Mouse (Mus musculus): ENCODE data around the gene Bicdl2. TPM values are rescaled to one million over a fixed set of nuclear protein-coding genes. Genes with fewer than 3 reads are reported as not detected.

Gene Bicdl2
- not detected for polyA plus RNA-seq (2014; fragmentation: Illumina TruSeq; extraction: RNeasy Lipid Tissue Mini Kit (QIAGEN cat#74804); ENCODE audit: low read depth, low replicate concordance)

GRCm38 (mm10) chr17:23660117-23660875 lies at the start of gene Bicdl2:
Gene Bicdl2, plus strand, starts transcription at chr17:23660506.

DNA sequence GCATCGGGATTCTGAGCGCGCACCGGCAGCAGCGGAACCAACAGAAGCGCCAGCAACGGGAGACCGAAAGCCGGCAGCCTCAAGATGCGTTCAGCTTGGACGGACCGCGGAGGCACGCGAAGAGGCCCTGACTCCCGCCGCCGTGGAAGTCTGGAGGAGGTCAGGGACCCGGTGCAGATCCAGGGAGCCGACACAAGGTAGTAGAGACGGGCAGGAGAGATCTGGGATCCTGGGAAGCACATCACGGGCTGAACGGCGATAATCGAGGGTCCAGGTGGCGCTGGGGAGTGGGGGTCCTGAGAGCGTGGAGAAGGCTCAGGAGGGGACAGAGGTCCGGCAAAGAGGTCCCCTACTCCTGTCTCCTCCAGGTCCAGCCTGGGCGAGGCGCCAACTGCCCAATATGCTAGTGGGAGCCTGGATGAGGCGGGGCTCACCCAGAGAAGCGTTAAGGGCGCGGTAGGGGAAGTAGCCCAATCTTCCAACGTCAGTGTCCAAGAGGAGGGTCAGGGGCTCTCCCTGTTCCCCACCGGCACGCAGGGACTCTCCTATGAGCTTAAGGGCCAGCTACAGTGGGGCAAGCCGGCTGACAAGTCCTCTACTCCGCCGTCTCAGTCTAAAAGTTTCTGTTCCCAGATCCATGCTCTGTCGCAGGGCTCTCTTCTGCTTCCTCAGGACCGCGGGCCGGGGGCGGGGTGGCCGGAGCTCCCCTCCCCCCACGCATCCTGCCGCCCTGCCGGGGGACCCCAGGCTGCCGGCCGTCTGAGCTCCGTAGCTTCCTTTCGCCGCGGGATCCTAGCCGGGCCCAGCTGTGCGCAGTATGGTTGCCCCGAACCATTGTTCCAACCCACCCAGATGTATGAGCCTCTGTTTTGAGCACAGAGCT lies 15.5 kb upstream of the Bicdl2 start, which contains the start of gene Mmp25:
Gene Mmp25 (minus strand): TSS at position 665 of the 883 bp plus-strand sequence.

DNA sequence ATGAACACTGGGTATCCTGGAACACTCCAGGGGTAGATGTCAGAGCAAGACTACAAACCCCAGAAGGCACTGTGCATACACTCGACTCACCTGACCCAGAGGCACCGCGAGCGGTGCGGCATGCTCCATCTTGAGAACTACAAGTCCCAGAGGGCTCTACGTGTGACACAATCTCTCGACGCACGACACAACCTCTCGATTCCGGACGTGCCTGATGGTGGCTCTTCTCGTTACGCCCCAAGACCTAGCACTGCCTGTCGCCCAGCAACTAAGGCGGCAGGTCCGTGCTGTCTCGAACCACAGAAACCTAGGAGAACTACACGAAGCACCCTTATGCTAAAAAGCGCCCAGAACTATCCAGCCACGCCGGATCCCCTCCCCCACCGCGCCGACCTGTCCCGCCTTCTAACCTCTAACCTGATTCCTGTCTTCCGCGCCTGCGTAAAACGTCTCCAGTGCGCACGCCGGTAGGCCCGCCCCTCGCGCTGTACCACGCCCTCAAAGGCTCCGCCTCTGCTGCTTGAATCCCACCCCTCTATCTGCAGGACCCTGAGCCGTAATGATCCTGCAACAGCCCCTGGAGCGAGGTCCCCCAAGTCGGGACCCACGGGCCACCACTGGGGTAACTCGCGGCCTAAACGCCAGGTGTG lies 13.2 kb downstream of the Bicdl2 start, which contains the start of the genes Hcfc1r1 and Thoc6:
Gene Hcfc1r1 (plus strand): TSS at position 173 of the 650 bp plus-strand sequence.
Gene Thoc6 (minus strand): TSS at position 459 of the 650 bp plus-strand sequence.

GRCm38 (mm10) chr17:23677236-23677679 lies 17.0 kb downstream of the Bicdl2 start, which contains the start of gene Tnfrsf12a:
Gene Tnfrsf12a, minus strand, starts transcription at chr17:23677468.

GRCm38 (mm10) chr17:23679127-23679835 lies 19.0 kb downstream of the Bicdl2 start, which contains the start of gene Cldn6:
Gene Cldn6, plus strand, starts transcription at chr17:23679249.

DNA sequence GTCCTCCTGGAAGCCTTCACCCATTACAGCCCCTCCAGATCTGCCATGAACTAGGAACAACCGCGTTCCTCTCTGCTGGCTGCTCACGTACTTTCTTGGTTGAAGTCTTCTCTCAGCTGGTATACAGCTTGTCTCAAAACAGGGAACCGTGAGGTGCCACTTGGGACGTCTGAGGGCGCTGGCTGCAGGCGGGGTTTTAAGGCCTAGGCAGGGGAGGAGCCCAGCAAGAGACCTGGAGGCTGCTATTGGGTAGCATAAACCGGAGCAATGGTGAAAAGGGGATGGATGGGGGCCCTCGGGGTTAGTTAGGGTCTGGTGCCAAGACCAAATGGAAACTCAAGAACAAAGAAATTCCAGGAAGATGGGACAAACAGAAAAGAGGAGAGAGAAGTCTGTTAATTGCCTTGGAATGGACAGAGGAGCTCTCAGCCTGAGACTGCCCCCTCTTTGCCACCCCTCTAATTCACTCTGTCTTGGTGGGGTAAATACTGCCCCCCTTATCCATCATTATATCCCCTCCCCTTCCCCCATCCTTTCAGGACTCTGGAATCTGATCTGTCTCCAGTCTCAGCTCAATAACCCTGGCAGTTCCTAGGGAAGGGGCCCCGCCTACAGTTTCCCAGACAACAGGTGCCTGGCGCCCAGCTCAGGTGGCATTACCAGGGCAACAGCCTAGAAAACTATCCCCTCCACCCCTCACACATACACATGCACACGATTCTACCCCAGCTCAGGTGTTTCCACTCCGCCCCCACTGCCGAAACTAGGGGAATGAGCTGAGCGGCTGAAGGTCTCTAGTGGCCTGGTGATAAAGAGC lies 23.8 kb downstream of the Bicdl2 start, which contains the start of gene Cldn9:
Gene Cldn9 (minus strand): TSS at position 171 of the 817 bp plus-strand sequence.

Other genes starting within 250 kb of the Bicdl2 start
- not detected for gene Vmn2r117, start 180.8 kb upstream of the Bicdl2 start, polyA plus RNA-seq (2014; fragmentation: Illumina TruSeq; extraction: RNeasy Lipid Tissue Mini Kit (QIAGEN cat#74804); ENCODE audit: low read depth, low replicate concordance)
- 0.14 TPM for gene Zfp213, start 96.3 kb upstream of the Bicdl2 start, polyA plus RNA-seq (2014; fragmentation: Illumina TruSeq; extraction: RNeasy Lipid Tissue Mini Kit (QIAGEN cat#74804); ENCODE audit: low read depth, low replicate concordance)
- gene Zfp13, start 61.0 kb upstream of the Bicdl2 start, polyA plus RNA-seq (2014; fragmentation: Illumina TruSeq; extraction: RNeasy Lipid Tissue Mini Kit (QIAGEN cat#74804); ENCODE audit: low read depth, low replicate concordance): 2.5 TPM
- gene Zscan10, start 59.6 kb upstream of the Bicdl2 start, polyA plus RNA-seq (2014; fragmentation: Illumina TruSeq; extraction: RNeasy Lipid Tissue Mini Kit (QIAGEN cat#74804); ENCODE audit: low read depth, low replicate concordance): 0.41 TPM
- gene Mmp25, start 15.2 kb upstream of the Bicdl2 start, polyA plus RNA-seq (2014; fragmentation: Illumina TruSeq; extraction: RNeasy Lipid Tissue Mini Kit (QIAGEN cat#74804); ENCODE audit: low read depth, low replicate concordance): 0.14 TPM
- gene Hcfc1r1, start 13.1 kb downstream of the Bicdl2 start, polyA plus RNA-seq (2014; fragmentation: Illumina TruSeq; extraction: RNeasy Lipid Tissue Mini Kit (QIAGEN cat#74804); ENCODE audit: low read depth, low replicate concordance): 3.5 TPM
- 1.3 TPM for gene Thoc6, start 13.4 kb downstream of the Bicdl2 start, polyA plus RNA-seq (2014; fragmentation: Illumina TruSeq; extraction: RNeasy Lipid Tissue Mini Kit (QIAGEN cat#74804); ENCODE audit: low read depth, low replicate concordance)
- not detected for gene Tnfrsf12a, start 17.0 kb downstream of the Bicdl2 start, polyA plus RNA-seq (2014; fragmentation: Illumina TruSeq; extraction: RNeasy Lipid Tissue Mini Kit (QIAGEN cat#74804); ENCODE audit: low read depth, low replicate concordance)
- gene Cldn6, start 18.7 kb downstream of the Bicdl2 start, polyA plus RNA-seq (2014; fragmentation: Illumina TruSeq; extraction: RNeasy Lipid Tissue Mini Kit (QIAGEN cat#74804); ENCODE audit: low read depth, low replicate concordance): not detected
- not detected for gene Cldn9, start 23.5 kb downstream of the Bicdl2 start, polyA plus RNA-seq (2014; fragmentation: Illumina TruSeq; extraction: RNeasy Lipid Tissue Mini Kit (QIAGEN cat#74804); ENCODE audit: low read depth, low replicate concordance)
- 0.87 TPM for gene 1520401A03Rik, start 62.3 kb downstream of the Bicdl2 start, polyA plus RNA-seq (2014; fragmentation: Illumina TruSeq; extraction: RNeasy Lipid Tissue Mini Kit (QIAGEN cat#74804); ENCODE audit: low read depth, low replicate concordance)
- gene Pkmyt1, start 65.8 kb downstream of the Bicdl2 start, polyA plus RNA-seq (2014; fragmentation: Illumina TruSeq; extraction: RNeasy Lipid Tissue Mini Kit (QIAGEN cat#74804); ENCODE audit: low read depth, low replicate concordance): 1.9 TPM
- gene Paqr4, start 80.4 kb downstream of the Bicdl2 start, polyA plus RNA-seq (2014; fragmentation: Illumina TruSeq; extraction: RNeasy Lipid Tissue Mini Kit (QIAGEN cat#74804); ENCODE audit: low read depth, low replicate concordance): not detected
- gene Kremen2, start 85.3 kb downstream of the Bicdl2 start, polyA plus RNA-seq (2014; fragmentation: Illumina TruSeq; extraction: RNeasy Lipid Tissue Mini Kit (QIAGEN cat#74804); ENCODE audit: low read depth, low replicate concordance): not detected
- 7.3 TPM for gene Flywch1, start 111.1 kb downstream of the Bicdl2 start, polyA plus RNA-seq (2014; fragmentation: Illumina TruSeq; extraction: RNeasy Lipid Tissue Mini Kit (QIAGEN cat#74804); ENCODE audit: low read depth, low replicate concordance)
- gene Flywch2, start 125.6 kb downstream of the Bicdl2 start, polyA plus RNA-seq (2014; fragmentation: Illumina TruSeq; extraction: RNeasy Lipid Tissue Mini Kit (QIAGEN cat#74804); ENCODE audit: low read depth, low replicate concordance): 1.9 TPM
- 89.6 TPM for gene Srrm2, start 130.0 kb downstream of the Bicdl2 start, polyA plus RNA-seq (2014; fragmentation: Illumina TruSeq; extraction: RNeasy Lipid Tissue Mini Kit (QIAGEN cat#74804); ENCODE audit: low read depth, low replicate concordance)
- gene Elob, start 168.6 kb downstream of the Bicdl2 start, polyA plus RNA-seq (2014; fragmentation: Illumina TruSeq; extraction: RNeasy Lipid Tissue Mini Kit (QIAGEN cat#74804); ENCODE audit: low read depth, low replicate concordance): 40.8 TPM
- not detected for gene Prss33, start 175.6 kb downstream of the Bicdl2 start, polyA plus RNA-seq (2014; fragmentation: Illumina TruSeq; extraction: RNeasy Lipid Tissue Mini Kit (QIAGEN cat#74804); ENCODE audit: low read depth, low replicate concordance)
- gene Prss32, start 183.3 kb downstream of the Bicdl2 start, polyA plus RNA-seq (2014; fragmentation: Illumina TruSeq; extraction: RNeasy Lipid Tissue Mini Kit (QIAGEN cat#74804); ENCODE audit: low read depth, low replicate concordance): not detected
- gene Prss41, start 183.7 kb downstream of the Bicdl2 start, polyA plus RNA-seq (2014; fragmentation: Illumina TruSeq; extraction: RNeasy Lipid Tissue Mini Kit (QIAGEN cat#74804); ENCODE audit: low read depth, low replicate concordance): 2.3 TPM
- gene Prss21, start 207.6 kb downstream of the Bicdl2 start, polyA plus RNA-seq (2014; fragmentation: Illumina TruSeq; extraction: RNeasy Lipid Tissue Mini Kit (QIAGEN cat#74804); ENCODE audit: low read depth, low replicate concordance): 34.8 TPM
- gene Dcpp1, start 220.4 kb downstream of the Bicdl2 start, polyA plus RNA-seq (2014; fragmentation: Illumina TruSeq; extraction: RNeasy Lipid Tissue Mini Kit (QIAGEN cat#74804); ENCODE audit: low read depth, low replicate concordance): not detected
- gene Dcpp2, start 220.4 kb downstream of the Bicdl2 start, polyA plus RNA-seq (2014; fragmentation: Illumina TruSeq; extraction: RNeasy Lipid Tissue Mini Kit (QIAGEN cat#74804); ENCODE audit: low read depth, low replicate concordance): not detected